Mouse (Mus musculus): ENCODE measurements at regions not wholly inside any gene's neighbourhood (a gene's known extent, or its start where the extent isn't known, plus 50 kb on each side); places are given as distances from the start of the nearest gene placed in this dataset.

DNA sequence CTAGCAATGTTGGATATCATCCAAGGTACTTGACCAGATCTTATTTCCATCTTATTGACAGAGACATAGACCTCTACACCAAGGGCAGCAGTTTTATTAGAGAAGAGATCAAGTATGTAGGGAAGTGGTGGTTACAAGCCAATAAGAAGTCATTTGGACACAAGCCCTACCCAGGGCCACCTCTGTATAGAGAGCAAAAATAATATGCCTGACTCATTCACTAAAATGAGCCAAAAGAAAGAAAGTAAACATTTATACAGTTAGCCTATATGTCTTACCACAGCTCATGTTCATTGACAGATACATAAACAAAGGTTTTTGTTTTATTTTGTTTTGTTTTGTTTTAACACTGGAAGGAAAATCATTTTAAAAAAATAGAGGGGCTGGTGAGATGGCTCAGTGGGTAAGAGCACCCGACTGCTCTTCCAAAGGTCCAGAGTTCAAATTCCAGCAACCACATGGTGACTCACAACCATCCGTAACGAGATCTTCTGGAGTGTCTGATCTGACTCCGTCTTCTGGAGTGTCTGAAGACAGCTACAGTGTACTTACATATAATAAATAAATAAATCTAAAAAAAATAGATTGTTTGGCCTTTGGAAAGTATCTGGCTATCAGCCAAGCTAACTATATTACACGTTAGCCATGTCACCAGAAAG is 76.9 kb downstream of the Rlim start:
- Histone ChIP-seq H3K36me3 (ENCODE audit: control insufficient read depth, insufficient read depth, low read length) (no peaks in the 10 kb centered on the region), H3K27me3 (ENCODE audit: control insufficient read depth, insufficient read depth, low read length) (peaks cover 5% of the 10 kb centered on the region; the same call in 1 of the 2 replicates), H3K9ac (replicated peaks; ENCODE audit: low read length) (no peak overlapping the region), H3K4me1 (ENCODE audit: control insufficient read depth, insufficient read depth, low read length) (no peaks in the 10 kb centered on the region), H3K9me3 (ENCODE audit: control insufficient read depth, low read length) (no peaks in the 10 kb centered on the region), H3K4me2 (ENCODE audit: low read length) (no peak overlapping the region), H3K27ac (replicated peaks; ENCODE audit: low read depth, low read length) (no peak overlapping the region), H3K4me3 (replicated peaks; ENCODE audit: low read depth, low read length) (no peak overlapping the region)
- WGBS, result 84% methylated on average over 5 of the region's 5 CpGs
- no peak for ATAC-seq (ENCODE audit: low FRiP score, low TSS enrichment)
- DNase-seq, result no peak

DNA sequence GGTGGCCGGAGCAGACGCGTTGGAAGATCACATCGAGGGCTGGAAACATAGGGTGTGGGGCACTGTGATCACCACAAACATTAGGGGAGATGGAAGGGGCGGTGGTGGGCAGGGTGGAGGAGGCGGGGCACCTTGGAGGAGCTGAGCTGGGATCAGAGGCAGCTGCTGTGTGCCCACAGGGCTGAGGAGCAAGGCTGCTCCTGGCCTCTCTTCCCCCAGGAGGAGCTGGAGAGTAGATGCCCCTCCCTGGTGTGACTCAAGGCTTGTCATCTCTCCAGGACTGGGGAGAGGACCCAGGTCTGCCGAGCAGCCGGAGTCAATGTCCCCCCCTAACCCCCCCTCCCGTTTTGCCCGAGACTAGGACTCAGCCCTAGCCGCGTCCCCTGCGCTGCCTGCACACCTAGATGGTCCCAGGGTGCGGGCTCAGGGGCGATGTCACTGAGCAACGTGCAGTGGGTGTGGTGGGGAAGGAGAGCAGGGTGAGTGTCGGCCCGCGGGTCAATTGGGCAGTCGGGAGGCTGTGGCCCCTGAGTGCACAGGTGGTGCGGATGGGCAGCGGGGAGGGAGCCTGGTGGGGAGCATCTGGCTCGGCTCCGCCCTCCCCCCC is 57.6 kb upstream of the Slc16a2 start:
- Histone ChIP-seq H3K9ac (replicated peaks; ENCODE audit: low read length) (no peak overlapping the region), H3K36me3 (ENCODE audit: control insufficient read depth, insufficient read depth, low read length) (no peaks in the 10 kb centered on the region), H3K27me3 (ENCODE audit: control insufficient read depth, insufficient read depth, low read length) (peaks cover 13% of the 10 kb centered on the region), H3K4me2 (ENCODE audit: low read length) (peak overlapping the region; percentile 45), H3K9me3 (ENCODE audit: control insufficient read depth, low read length) (no peaks in the 10 kb centered on the region), H3K27ac (replicated peaks; ENCODE audit: low read depth, low read length) (no peak overlapping the region), H3K4me1 (ENCODE audit: control insufficient read depth, insufficient read depth, low read length) (no peaks in the 10 kb centered on the region), H3K4me3 (replicated peaks; ENCODE audit: low read depth, low read length) (no peak overlapping the region)
- 27% methylated on average over 24 of the region's 24 CpGs for WGBS
- peak; percentile 27; the same call in 1 of the 2 replicates for ATAC-seq (ENCODE audit: low FRiP score, low TSS enrichment)
- DNase-seq, result peak; percentile 1

Data from midbrain, embryonic 14.5 days (tissue).